ENCODE assay signal across 9 mouse cellular contexts in genomic region chr11:103346657-103347056, GRCm38 (mm10). TPM values are rescaled to one million over a fixed set of nuclear protein-coding genes. Genes with fewer than 3 reads are reported as not detected.
DNase-seq lines count a peak whose midpoint lies in the region; ATAC-seq and TF ChIP-seq lines count a peak whose summit lies in the region.
"Had no signal": no experiment of that assay in that cellular context is flagged by ENCODE, and none has a peak within 500 bp of the region (broad histone marks: within the 10 kb centered on the region; RNA-seq: fewer than 3 reads in every experiment).

No protein-coding gene starts in this region.

- H3K27me3 ChIP-seq in MEL (ENCODE audit: control insufficient read depth in 1 of 2, insufficient read depth in 2 of 2, low read length in 2 of 2), result no peaks in the 10 kb centered on the region
- H3K27me3 ChIP-seq in embryonic facial prominence, embryonic 15.5 days, result no peaks in the 10 kb centered on the region
- no peaks in the 10 kb centered on the region for H3K27me3 ChIP-seq in intestine, embryonic 15.5 days (replicated peaks)
- H3K27me3 ChIP-seq in lung, postnatal 0 days (replicated peaks; ENCODE audit: insufficient read depth, low read length), result no peaks in the 10 kb centered on the region
- no peaks in the 10 kb centered on the region for H3K27me3 ChIP-seq in cerebellum, adult 2 months (ENCODE audit: control insufficient read depth, insufficient read depth, low read length)

- WGBS in embryonic facial prominence, embryonic 15.5 days, result 51% methylated on average over 5 of the region's 5 CpGs
- 34% methylated on average over 5 of the region's 5 CpGs for WGBS in intestine, embryonic 15.5 days
- WGBS in lung, postnatal 0 days, result 7% methylated on average over 5 of the region's 5 CpGs
- 36% methylated on average over 5 of the region's 5 CpGs for WGBS in cerebellum, adult 2 months

- 0 out of 4 replicates have a peak, but pooled peaks of 1 of the 2 experiments have one; percentile 3 for TF ChIP-seq EP300 in MEL (IDR thresholded peaks at IDR 0.05; ENCODE audit: low read depth in 1 of 2, low read length in 2 of 2)
- no peak for TF ChIP-seq EP300 in lung, postnatal 0 days (IDR thresholded peaks at IDR 0.05)

- H3K4me1 ChIP-seq in MEL (ENCODE audit: control insufficient read depth in 1 of 2, insufficient read depth in 2 of 2, low read length in 2 of 2), result peaks cover 2 to 15% of the 10 kb centered on the region in 2 experiments
- peaks cover 19% of the 10 kb centered on the region for H3K4me1 ChIP-seq in embryonic facial prominence, embryonic 15.5 days
- peaks cover 21% of the 10 kb centered on the region for H3K4me1 ChIP-seq in intestine, embryonic 15.5 days (replicated peaks)
- H3K4me1 ChIP-seq in lung, postnatal 0 days (ENCODE audit: insufficient read depth, low read depth, low read length), result 0 out of 2 replicates have a peak, but pooled peaks cover 6% of the 10 kb centered on the region
- H3K4me1 ChIP-seq in cerebellum, adult 2 months (ENCODE audit: control insufficient read depth, insufficient read depth, low read length), result no peaks in the 10 kb centered on the region
- H3K4me1 ChIP-seq: limb, embryonic 12.5 days had no signal

- peaks cover 0 to 12% of the 10 kb centered on the region in 2 experiments; a peak in 2 of 4 replicates for H3K36me3 ChIP-seq in MEL (ENCODE audit: control insufficient read depth in 1 of 2, insufficient read depth in 2 of 2, low read length in 2 of 2)
- H3K36me3 ChIP-seq in embryonic facial prominence, embryonic 15.5 days, result no peaks in the 10 kb centered on the region
- H3K36me3 ChIP-seq in intestine, embryonic 15.5 days, result no peaks in the 10 kb centered on the region
- no peaks in the 10 kb centered on the region for H3K36me3 ChIP-seq in lung, postnatal 0 days (ENCODE audit: insufficient read depth, low read length)
- H3K36me3 ChIP-seq: limb, embryonic 12.5 days had no signal

- ATAC-seq in embryonic facial prominence, embryonic 15.5 days (ENCODE audit: insufficient number of reproducible peaks, low FRiP score, low TSS enrichment, low read depth), result peak; percentile 26; the same call in 1 of the 2 replicates
- ATAC-seq in intestine, embryonic 15.5 days, result peak; percentile 90
- ATAC-seq in lung, postnatal 0 days, result peak; percentile 92

- H3K79me2 ChIP-seq in MEL (ENCODE audit: control insufficient read depth, insufficient read depth, low read length, poor library complexity), result no peaks in the 10 kb centered on the region

- no peak for TF ChIP-seq CTCF in MEL (IDR thresholded peaks at IDR 0.05 in 2 of 3, conservative IDR thresholded peaks at IDR 0.05 in 1 of 3; ENCODE audit: control insufficient read depth in 1 of 3, insufficient read depth in 1 of 3, low read depth in 2 of 3, low read length in 3 of 3, poor library complexity in 1 of 3, severe bottlenecking in 1 of 3)
- no peak for TF ChIP-seq CTCF in lung, postnatal 0 days (IDR thresholded peaks at IDR 0.05)
- no peak for TF ChIP-seq CTCF in cerebellum, adult 2 months (IDR thresholded peaks at IDR 0.05; ENCODE audit: borderline replicate concordance, insufficient read depth, low read depth, low read length)

- TF ChIP-seq RAD21 in MEL (IDR thresholded peaks at IDR 0.05; ENCODE audit: low read depth, low read length), result no peak

- no peak overlapping the region for H3K27ac ChIP-seq in MEL (ENCODE audit: control insufficient read depth, low read depth, low read length)
- 0 out of 2 replicates have a peak overlapping the region, but pooled peaks have one; percentile 28 for H3K27ac ChIP-seq in embryonic facial prominence, embryonic 15.5 days (replicated peaks)
- peak overlapping the region; percentile 79 for H3K27ac ChIP-seq in intestine, embryonic 15.5 days
- H3K27ac ChIP-seq in lung, postnatal 0 days (ENCODE audit: low read length), result 0 out of 2 replicates have a peak overlapping the region, but pooled peaks have one; percentile 5
- no peak overlapping the region for H3K27ac ChIP-seq in cerebellum, adult 2 months (ENCODE audit: insufficient read depth, low read length)
- H3K27ac ChIP-seq: limb, embryonic 12.5 days had no signal

- H3K9ac ChIP-seq in MEL (ENCODE audit: control insufficient read depth, low read depth, low read length, poor library complexity, severe bottlenecking), result peak overlapping the region; percentile 46
- H3K9ac ChIP-seq in embryonic facial prominence, embryonic 15.5 days, result no peak overlapping the region
- H3K9ac ChIP-seq in intestine, embryonic 15.5 days, result peak overlapping the region; percentile 3; the same call in 1 of the 2 replicates
- H3K9ac ChIP-seq in lung, postnatal 0 days (replicated peaks; ENCODE audit: low read depth), result no peak overlapping the region
- H3K9ac ChIP-seq: limb, embryonic 12.5 days had no signal

- H3K9me3 ChIP-seq in MEL (replicated peaks; ENCODE audit: insufficient read depth, low read length), result no peaks in the 10 kb centered on the region
- no peaks in the 10 kb centered on the region; the same call in 1 of the 2 replicates for H3K9me3 ChIP-seq in embryonic facial prominence, embryonic 15.5 days (replicated peaks)
- H3K9me3 ChIP-seq in intestine, embryonic 15.5 days, result no peaks in the 10 kb centered on the region
- no peaks in the 10 kb centered on the region for H3K9me3 ChIP-seq in lung, postnatal 0 days (ENCODE audit: low read length)
- H3K9me3 ChIP-seq: limb, embryonic 12.5 days had no signal

- intact Hi-C loops in left cerebral cortex, postnatal 4 days (cut with DNase I), result no loop called here

- H3K4me2 ChIP-seq in embryonic facial prominence, embryonic 15.5 days (replicated peaks), result no peak overlapping the region
- peak overlapping the region; percentile 34 for H3K4me2 ChIP-seq in intestine, embryonic 15.5 days (replicated peaks)
- no peak overlapping the region for H3K4me2 ChIP-seq in lung, postnatal 0 days (replicated peaks; ENCODE audit: low read depth, low read length)
- H3K4me2 ChIP-seq: limb, embryonic 12.5 days had no signal

- no peak for TF ChIP-seq POLR2A in MEL (IDR thresholded peaks at IDR 0.05; ENCODE audit: control insufficient read depth in 1 of 2, insufficient read depth in 1 of 2, low read depth in 1 of 2, low read length in 2 of 2, poor library complexity in 1 of 2)
- no peak for TF ChIP-seq POLR2A in cerebellum, adult 2 months (IDR thresholded peaks at IDR 0.05; ENCODE audit: borderline replicate concordance, insufficient read depth, low read length)

- DNase-seq in MEL (ENCODE audit: low read depth, low spot score), result peak; percentile 44
- peak; percentile 85 for DNase-seq in lung, postnatal 0 days (ENCODE audit: low spot score)
- DNase-seq in thymus, postnatal 10 days (ENCODE audit: low spot score in 2 of 2), result no peak
- DNase-seq in cerebellum, adult 2 months, result no peak
- no peak for DNase-seq in left cerebral cortex, postnatal 4 days
- no peak for DNase-seq in thymus, postnatal 14 days

- 0 out of 4 replicates have a peak overlapping the region, but pooled peaks of 1 of the 2 experiments have one; percentile 35 for H3K4me3 ChIP-seq in MEL (ENCODE audit: control insufficient read depth in 1 of 2, insufficient read depth in 1 of 2, low read depth in 2 of 2, low read length in 2 of 2)
- H3K4me3 ChIP-seq in embryonic facial prominence, embryonic 15.5 days (replicated peaks), result no peak overlapping the region
- no peak overlapping the region for H3K4me3 ChIP-seq in intestine, embryonic 15.5 days (replicated peaks)
- no peak overlapping the region for H3K4me3 ChIP-seq in lung, postnatal 0 days (ENCODE audit: low read depth, low read length)
- no peak overlapping the region for H3K4me3 ChIP-seq in cerebellum, adult 2 months (replicated peaks; ENCODE audit: insufficient read depth, low read depth, low read length)
- H3K4me3 ChIP-seq: limb, embryonic 12.5 days had no signal

TF ChIP-seq in MEL, 35 proteins besides CTCF, POLR2A, EP300 and RAD21:
- TF ChIP-seq ETS1 (IDR thresholded peaks at IDR 0.05; ENCODE audit: low read depth, low read length) (peak; percentile 59; the same call in 1 of the 2 replicates), TCF12 (IDR thresholded peaks at IDR 0.05; ENCODE audit: low read depth, low read length) (no peak)

RNA-seq across cellular contexts. Expression of gene Arhgap27, which starts 16.8 kb away (rescaled TPM):
- total RNA-seq in MEL (2012; rRNA removed), result 6.3 TPM in 2 replicates
- 10 to 100 TPM in 1 of 2 experiments, not detected in 1; 15.0 TPM for polyA plus RNA-seq in MEL (2012; ENCODE audit: insufficient read depth in 1 of 2, insufficient read length in 2 of 2, low read depth in 1 of 2, low replicate concordance in 2 of 2, missing spikeins in 1 of 2)
- polyA plus RNA-seq in embryonic facial prominence, embryonic 15.5 days (2015; fragmentation: Nextera tagmentation; extraction: Ambion mirVana), result 12.3 and 12.4 TPM in 2 replicates
- polyA plus RNA-seq in intestine, embryonic 15.5 days (2015; fragmentation: Nextera tagmentation; extraction: Ambion mirVana), result 33.0 and 36.2 TPM in 2 replicates
- 18.5 and 20.0 TPM in 2 replicates for polyA plus RNA-seq in lung, postnatal 0 days (2015; fragmentation: Nextera tagmentation; extraction: Ambion mirVana)
- polyA plus RNA-seq in cerebellum, adult 2 months (2012; rRNA removed), result 20.7 and 21.1 TPM in 2 replicates
- 1 to 10 TPM; 4.7 to 5.1 TPM for total RNA-seq in left cerebral cortex, postnatal 4 days (2021)

Comparison
In these comparisons a context has a peak if more than half of its experiments do, and no peak if none do; other contexts are left out.
1. DNase-seq: peak in MEL (single experiment) and lung, postnatal 0 days (single experiment); none in thymus, postnatal 10 days (0 of 2), cerebellum, adult 2 months (0 of 2), left cerebral cortex, postnatal 4 days (single experiment) and thymus, postnatal 14 days (single experiment).
2. H3K27ac ChIP-seq: peak in embryonic facial prominence, embryonic 15.5 days (single experiment), intestine, embryonic 15.5 days (single experiment) and lung, postnatal 0 days (single experiment); none in MEL (single experiment) and cerebellum, adult 2 months (single experiment).
3. H3K9ac ChIP-seq: peak in MEL (single experiment) and intestine, embryonic 15.5 days (single experiment); none in embryonic facial prominence, embryonic 15.5 days (single experiment) and lung, postnatal 0 days (single experiment).
4. ATAC-seq: peak in every context shown above with its lines; median percentile 92 in lung, postnatal 0 days; 90 in intestine, embryonic 15.5 days; 26 in embryonic facial prominence, embryonic 15.5 days.